Mouse (Mus musculus): ENCODE results near the gene Bicral.
A peak's percentile ranks its signal among the peaks of the same experiment; 100 is the strongest.
"Not testable (repeated sequence)": the region's sequence is repeated elsewhere in the genome, so short reads cannot be mapped to it uniquely, and the experiment has no call there.

The Bicral gene

DNA sequence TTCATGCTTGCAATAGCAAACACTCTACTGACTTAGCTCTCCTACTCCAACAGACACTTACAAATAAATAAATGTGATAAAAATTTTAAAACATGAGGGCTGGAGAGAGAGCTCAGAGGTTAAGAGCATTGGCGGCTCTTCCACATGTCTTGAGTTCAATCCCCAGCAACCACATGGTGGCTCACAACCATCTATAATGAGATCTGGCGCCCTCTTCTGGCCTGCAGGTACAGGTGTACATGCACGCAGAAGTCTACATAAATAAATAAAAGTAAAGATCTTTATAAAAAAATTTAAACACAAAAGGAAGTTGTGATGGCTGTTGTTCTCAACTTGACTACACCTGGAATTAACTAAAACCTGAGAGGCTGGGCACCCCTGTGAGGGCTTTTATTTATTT is 17.3 kb upstream of the Bicral start:
- DNase-seq (ENCODE audit: low spot score in 2 of 2): no peak

DNA sequence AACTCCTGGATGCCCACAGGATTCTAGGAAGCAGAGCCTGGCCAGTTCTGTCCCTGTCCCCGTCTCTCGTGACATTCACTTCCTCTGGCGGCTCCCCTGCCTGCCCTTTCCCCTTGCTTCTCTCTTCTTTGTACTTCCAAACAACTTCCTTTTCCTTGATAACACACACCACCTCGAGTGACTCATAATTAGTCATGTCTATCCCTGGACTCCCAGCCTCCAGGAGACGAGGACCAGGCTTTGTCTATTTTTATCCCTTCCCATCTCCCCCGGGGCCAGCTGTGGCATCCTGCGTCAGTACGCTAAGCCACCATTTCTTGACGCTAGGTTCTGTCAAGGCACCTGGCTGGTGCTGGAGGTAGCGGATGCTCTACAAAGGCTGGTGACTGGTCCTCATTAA is 15.9 kb upstream of the Bicral start:
- DNase-seq (ENCODE audit: low spot score in 2 of 2): no peak

DNA sequence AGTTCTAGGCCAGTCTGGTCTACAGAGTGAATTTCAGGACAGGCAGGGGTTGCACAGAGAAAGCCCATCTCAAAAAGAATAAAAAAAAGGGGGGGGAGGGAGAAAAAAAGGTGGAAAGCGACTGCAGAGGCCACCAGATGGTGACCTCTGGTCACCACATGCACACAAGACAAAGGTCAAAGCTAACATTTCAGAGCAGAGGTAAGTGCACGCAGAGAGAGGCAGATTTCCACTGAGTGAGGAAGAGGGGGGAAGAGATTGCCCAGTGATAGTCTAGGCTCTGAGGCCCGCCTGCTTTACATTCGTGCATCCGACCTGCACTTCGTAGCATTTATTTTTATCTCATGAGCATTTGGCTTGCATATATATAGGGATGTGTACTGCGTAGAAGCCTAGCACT is 14.5 kb upstream of the Bicral start:
- DNase-seq (ENCODE audit: low spot score in 2 of 2): no peak

DNA sequence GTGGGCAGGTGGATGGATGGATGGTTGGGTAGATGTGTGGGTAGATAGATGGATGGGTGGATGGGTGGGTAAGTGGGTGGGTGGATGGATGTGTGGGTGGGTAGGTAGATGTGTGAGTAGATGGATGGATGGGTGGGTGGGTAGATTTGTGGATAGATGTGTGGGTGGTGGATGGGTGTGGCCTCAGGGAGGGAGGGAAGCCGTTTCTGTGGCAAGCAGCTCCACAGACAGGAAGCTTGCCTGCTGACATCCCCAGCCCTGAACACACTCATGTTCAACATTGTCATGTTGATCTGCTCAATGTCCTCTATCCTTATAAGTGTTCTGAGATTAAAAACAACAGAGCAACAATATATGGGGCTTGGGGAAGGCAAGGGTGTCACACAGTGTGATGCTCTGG is 12.6 kb upstream of the Bicral start:
- DNase-seq (ENCODE audit: low spot score in 2 of 2): no peak

DNA sequence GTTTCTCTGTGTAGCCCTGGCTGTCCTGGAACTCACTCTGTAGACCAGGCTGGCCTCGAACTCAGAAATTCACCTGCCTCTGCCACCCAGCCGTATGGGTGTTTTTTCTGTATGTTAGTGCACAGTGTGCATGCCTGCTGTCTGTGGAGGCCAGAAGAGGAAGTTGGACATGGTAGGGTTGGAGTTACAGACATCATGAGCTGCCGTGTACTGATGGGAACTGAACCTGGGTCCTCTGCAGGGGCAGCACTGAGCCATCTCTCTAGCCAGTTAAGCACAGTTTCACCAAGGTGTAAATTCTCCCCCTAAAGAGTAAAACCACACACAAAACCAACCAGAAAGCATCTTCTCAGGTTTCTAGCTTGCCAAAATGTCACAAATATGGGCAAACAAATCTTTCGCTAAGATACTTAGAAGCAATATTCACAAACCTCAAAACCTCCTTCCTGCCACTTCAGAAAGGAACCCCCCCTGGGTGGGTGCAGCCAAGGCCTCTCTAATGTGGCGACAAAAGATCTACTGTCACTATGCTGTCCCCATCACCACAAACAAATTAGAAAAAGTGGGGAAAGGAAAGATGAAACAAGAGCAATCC is 12.0 kb upstream of the Bicral start:
- no peak for DNase-seq (ENCODE audit: low spot score in 2 of 2)

DNA sequence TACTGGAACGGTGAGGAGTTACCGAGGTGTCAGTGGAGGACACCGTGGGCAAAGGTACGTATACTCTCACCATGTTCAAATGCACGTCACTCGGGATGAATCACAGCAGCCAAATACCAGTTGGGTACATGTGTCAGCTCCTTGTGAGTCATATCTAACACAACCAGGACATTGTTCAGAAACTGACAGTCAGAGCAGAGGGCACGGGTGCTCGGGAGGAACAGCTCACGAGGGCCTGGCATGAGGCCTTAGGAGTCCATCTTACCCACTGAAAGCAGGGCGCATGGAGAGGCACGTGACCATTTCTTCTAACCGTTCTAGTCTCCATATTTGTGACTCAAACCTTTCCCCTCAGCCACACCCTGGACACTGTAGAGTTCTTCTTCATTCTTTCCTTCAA is 8.6 kb upstream of the Bicral start:
- DNase-seq (ENCODE audit: low spot score in 2 of 2): no peak

DNA sequence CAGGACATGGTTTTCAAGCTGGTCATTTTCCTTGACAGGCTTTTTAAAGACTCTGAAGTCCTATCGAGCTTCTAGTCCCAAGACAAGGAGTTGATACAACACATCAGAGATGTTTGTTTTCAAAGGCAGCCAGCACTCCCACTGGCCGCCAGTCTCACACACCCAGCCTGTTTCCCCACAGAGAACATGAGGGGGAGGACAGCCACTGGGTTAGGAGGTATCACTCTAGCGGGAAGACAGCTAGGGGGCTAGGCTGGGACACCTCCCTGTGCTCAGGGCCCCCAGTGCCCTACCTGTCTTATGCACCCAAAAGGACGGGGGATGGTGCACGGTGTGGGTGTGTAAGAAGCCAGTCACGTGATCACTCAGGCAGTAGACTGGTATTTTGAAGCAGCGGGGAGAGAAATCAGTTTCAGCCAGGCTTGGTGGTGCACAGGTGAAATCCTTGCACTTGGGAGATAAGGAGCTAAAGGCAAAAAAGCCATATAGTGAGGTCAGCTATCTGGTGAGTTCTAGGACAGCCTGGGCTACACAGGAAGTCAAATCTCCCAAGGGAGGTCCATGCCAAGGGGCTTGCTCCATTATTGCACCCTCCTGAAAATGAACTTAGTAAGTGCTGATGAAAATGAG is 6.4 kb upstream of the Bicral start:
- DNase-seq (ENCODE audit: low spot score in 2 of 2): no peak

DNA sequence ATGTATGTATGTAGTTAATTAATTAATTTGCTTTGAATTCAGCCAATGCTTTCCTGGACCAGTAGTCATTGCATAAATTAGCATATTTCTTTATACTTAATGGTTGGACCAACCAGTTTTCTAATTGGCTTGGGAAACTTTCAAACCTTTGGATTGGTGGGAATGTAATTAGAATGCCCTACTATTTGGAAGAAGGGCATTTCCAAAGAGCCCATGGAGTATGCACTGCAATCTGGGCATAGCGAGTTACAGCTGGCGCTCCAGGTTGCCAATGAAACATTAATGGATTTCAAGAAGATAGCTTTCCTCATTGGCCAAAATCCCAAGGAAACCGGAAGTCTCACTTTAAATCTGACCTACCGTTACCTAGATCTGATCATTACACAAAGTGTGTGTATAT is 1.8 kb upstream of the Bicral start:
- DNase-seq (ENCODE audit: low spot score in 2 of 2): no peak

DNA sequence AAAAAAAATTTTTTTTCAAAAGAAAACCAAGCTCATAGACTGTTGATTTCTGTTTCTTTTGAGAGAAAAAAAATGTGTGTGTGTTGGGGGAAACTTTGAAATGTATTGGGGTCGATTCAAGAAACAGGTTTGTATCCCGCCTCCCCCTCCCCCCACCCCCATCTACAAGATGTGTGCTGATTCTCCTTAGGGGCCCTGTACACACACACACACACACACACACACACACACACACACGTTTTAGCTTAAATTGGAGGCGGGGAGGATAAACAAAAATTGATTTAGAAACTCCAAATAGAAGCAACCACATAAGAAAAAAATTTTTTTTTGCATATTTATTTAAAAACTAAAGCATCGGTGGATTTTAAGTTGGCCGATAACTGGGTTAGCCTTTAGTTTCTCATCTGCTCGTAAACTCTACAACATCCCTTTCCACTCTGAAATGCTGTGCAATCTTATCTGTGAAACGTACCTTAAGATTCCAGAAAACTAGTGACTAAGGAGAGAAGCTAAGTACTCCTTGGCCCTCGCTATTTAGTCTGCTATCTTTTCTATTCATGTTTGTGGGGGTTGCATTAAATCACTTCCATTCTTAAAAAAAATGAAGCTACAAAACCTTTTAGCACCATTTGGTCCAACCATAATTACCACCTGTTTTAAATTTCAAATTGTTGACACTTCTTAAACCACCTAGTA is 615 bp upstream of the Bicral start:
- DNase-seq (ENCODE audit: low spot score in 2 of 2): no peak

DNA sequence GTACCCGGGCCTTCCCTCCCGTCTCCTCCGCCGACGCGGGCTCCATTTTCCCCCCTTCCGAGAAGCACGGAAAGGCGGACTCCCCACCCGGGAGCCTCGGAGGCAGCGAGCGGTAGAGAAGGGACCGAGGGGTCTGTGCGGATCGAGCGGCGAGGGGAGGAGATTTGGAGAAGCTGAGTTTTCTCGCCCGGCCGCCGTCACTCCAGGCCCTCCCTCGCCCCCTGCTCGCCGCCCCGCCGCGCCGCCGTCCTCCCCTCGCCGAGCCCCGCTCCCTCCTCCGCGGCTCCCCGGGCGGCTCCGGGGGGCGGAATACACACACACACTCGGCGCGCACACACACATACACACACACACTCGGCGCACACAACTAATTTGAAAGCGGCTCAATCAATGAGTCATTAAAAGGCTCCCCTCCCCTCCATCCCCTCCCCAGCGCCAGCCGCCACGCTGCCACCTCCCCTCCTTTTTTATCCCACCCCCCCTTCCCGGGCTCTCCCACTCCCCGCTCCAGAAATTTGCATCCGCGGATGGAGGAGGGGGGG is 850 bp downstream of the Bicral start:
- DNase-seq (ENCODE audit: low spot score in 2 of 2): peak; percentile 59 to 77

DNA sequence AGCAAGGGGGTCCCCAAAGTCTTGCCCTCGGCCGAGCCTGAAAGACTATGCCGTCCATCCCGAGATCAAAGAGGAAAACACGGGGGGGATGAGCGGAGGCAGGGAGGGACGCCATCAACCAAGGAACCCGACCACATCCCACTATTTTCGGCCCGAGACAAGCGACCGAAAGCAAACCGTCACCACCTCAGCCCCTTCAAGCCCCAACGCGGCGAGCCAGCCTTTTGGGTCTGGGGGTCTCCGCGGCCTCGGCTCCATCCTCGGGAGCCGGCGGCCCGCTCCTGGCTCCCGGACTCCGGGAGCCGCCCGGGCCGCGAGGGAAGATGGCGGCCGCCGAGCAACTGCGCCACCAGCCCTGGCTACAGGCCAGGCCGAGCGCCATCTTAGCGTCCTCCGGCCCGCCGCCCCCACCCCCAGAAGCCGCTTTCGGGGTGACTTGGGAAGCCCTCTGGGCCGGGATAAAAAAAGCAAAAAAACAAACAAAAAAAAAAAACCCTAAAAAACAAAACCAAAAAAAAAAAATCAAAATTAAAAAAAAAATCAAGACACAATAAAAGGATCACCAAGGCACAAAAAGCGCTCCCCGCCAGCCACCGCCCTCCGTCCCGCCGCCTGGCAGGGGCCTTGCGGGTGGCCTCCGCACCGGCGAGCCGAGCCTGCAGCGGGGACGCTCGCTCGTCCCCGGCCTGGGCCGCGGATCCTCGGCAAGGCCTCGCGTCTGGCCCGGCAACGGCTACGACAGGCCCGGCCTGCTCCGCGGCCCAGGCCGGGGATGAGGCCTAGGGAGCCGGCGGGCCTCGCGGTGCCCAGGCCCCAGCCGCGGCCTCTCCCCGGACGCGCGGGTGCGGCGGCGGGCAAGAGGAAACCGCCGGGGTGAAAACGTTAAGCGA is 1.6 kb downstream of the Bicral start:
- DNase-seq (ENCODE audit: low spot score in 2 of 2): peak; percentile 72 to 88

DNA sequence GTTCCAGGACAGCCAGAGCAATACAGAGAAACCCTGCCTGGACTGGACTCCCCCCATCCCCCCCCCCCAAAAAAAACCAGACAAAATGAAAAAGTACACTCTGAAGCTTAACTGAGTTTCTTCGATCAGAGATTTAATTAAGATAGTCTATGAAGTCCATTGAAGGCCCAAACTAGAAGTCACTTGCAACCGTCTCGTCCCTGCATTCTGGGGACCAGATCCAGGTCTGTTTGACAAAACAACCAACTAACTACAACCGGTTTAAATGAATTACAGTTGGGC is 2.2 kb downstream of the Bicral start:
- DNase-seq (ENCODE audit: low spot score in 2 of 2): no peak

DNA sequence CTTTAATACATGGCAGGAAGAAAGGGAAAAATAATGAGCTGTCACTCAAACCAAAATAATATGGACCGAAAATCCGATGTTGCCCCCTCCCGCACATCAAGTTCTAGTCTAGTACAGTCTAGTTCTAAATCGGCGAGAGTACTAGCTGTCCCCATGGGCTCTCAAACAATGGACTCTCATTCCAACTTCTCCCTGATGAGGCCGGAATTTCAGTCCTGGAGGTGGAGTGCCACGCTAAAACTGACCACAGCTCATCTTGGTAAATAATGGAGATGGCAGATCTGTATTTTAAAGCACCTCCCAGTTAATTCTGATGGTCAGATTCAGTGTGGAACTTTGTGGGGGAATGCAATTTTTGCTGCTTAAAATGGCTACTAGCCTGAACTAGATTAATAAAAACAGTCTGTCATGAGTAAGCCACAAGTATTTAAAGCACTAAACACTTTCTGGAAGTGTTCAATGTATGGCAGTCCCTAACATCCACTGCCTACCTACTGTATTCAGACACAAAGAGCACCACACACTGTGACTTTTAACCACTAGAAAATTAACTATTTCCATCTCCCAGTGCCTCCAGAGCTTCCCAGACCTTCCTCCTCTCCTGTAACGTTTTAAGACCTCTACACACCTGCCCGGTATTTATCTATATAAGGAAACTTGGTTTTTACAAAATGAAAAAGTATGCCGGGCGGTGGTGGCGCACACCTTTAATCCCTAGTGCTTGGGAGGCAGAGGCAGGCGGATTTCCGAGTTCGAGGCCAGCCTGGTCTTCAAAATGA is 2.8 kb downstream of the Bicral start:
- DNase-seq (ENCODE audit: low spot score in 2 of 2): no peak

DNA sequence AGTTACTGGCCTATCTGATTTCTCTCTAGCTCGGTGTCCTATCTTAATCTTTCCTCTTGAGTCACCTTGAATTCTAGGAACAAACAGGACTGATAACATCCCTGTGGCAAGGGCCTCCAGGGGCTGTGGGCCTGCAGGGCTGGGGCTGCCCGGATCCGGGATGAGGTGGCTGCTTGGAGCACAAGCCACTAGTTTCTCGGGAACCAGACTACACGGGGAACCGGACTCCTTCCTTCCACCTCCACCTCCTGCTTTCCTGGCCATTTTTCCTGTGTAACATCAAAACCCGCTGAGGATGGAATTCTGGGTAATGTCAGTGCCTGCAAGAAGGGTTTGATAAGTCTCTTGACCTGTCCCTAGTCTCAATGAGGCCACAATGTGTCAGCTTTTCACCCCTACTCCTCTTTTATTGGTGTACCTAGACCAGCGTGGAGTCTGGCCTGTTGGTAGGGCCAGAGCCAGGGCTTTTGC is 3.6 kb downstream of the Bicral start:
- DNase-seq (ENCODE audit: low spot score in 2 of 2): no peak

DNA sequence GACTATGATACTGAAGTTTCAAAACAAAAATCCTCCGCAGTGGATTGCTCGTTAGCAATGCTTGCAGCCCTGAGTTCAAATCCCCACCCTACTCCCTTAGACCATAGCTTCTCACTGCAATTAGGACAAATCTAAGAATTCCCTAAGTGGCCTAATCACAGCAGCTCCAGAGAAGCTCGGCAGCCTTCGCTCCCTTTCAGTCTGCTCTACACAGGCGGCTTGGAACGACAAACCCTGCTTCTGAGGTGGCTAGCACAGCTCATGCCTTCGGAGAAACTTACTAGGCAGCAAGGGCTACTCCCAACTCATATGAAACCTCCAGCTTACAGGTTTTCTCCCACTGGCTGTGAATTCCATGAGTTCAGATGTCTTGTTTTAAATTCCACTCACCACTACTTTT is 4.2 kb downstream of the Bicral start:
- DNase-seq (ENCODE audit: low spot score in 2 of 2): no peak

DNA sequence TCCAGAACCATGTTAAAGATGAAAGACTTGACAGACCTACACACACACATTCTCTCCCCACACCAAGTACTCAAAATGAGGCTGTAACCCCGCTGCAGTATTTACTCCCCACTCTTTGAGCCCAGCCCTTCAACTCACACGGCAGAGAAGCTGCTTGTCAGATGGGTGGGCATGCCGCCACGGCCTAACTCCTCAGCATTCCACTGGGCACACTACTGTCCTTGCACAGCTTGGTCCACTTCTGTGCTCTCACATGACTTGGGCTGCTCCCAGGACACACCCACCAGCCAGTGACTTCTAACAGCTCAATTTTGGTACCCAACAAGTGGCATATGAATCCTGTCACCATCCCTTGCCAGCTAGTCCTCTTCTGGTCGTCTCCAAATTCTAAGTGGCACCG is 5.0 kb downstream of the Bicral start:
- peak in 1 of 2 experiments; percentile 61 for DNase-seq (ENCODE audit: low spot score in 2 of 2)

DNA sequence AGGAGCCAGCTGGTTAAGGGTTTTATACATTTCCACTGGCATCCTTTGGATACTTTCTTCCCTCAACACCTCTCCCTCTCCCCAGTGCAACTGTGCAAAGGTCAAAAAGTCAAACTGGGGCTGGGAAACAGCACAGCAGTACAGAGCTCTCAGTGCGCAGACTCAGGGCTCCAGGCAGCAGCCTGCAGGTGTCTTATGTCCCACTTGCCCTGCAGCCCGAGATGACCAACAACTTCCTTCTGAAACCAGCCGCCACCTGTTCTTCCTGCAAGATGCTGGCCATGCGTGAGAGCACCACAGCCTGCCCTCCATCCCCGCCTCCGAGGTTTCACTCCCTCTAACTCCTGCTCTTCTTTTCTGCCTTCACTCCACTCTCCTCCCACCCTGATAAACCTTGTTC is 5.6 kb downstream of the Bicral start:
- DNase-seq (ENCODE audit: low spot score in 2 of 2): no peak

DNA sequence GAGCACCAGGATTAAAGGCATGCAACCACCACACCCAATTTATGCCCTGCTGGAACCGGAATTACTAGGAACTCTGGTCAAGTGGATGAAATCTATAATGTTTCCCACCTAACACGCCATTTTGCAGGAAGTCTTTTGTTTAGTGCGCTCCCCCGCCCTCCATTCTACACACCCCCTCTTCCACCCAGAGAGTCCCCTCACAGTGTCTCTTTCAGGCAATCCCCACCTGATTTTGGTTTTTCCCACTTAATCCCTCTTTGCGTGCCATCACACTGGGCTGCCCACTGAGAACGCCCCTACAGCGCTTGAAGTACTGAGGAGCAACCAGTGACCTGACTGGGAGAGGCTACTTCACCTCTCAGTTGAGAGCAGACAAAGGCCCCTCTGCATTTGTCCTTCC is 11.1 kb downstream of the Bicral start:
- DNase-seq (ENCODE audit: low spot score in 2 of 2): no peak

DNA sequence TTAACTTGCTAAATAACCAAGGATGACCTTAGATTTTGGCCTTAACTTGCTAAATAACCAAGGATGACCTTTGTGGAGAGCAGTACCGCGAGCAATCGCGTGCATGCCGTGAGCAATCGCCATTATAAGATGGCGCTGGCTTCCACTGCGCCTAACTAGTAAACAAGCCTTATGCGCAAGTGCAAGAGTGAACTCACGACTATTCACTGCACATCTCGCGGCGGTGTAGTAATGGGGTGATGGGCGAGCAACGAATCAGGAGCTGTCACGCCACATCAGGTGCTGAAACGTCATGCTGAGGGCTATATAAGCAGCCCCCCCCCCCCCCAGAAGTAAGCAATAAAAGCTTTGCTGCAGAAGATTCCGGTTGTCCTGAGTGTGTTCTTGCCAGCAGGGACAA is 11.7 kb downstream of the Bicral start:
- not testable (repeated sequence) for DNase-seq (ENCODE audit: low spot score in 2 of 2)

DNA sequence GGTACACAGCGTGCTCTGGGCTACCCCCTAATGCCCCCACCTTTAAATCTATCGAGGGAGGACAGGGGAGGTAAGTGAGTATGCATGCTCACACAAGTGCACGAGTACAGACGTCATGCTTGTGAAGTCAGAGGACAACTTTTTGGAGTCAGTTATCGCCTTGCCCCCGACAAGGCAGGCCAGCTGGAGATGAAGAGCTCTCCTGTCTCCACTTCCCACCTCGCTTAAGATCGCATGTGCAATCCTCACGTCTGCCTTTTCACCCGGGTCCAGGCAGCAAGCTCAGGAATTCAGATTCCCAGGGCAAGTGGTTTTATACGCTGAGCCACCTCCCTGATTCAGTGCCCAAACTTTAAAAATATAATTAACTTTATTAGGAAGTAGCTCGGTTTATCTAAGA is 13.0 kb downstream of the Bicral start:
- no peak for DNase-seq (ENCODE audit: low spot score in 2 of 2)

DNA sequence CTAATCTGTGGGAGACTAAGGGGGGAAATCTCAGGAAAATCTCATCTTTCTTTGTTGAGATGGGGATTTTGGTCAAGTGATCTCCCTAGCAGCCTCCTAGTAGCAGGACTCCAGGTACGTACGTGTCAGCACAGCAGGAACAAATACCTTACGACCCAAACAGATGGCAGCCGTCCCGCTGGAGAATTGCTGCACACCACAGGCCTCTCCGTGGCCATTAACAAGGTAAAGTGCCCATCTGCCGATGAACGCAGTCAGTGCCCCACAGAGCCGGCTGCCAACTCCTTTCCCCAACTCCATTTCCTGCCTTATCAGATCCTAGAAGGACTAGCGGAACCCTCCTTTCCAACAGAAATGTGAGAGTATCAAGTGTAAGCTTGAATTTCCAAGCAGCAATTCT is 13.5 kb downstream of the Bicral start:
- no peak for DNase-seq (ENCODE audit: low spot score in 2 of 2)

DNA sequence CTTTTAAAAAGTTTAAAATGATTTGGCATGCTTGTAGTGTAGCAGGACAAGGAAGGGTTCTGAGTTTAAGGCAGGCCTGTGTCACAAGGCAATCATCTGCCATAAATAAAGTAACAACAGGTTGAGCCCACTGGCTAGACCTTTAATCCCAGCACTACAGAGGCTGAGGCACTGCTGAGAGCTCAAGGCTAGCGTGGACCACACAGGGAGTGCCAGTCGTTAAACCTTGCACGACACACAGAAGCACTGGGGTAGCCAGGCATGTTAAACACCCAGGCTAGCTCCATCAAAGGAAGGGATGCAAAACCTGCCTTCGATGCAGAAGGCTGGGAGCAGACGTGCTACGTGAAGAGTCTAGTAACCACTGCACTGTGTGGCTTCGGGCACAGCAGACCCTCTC is 14.6 kb downstream of the Bicral start:
- no peak for DNase-seq (ENCODE audit: low spot score in 2 of 2)
